Mouse (Mus musculus): ENCODE data around the gene Mdm4. TPM values are rescaled to one million over a fixed set of nuclear protein-coding genes. Genes with fewer than 3 reads are reported as not detected.

Gene Mdm4
- total and polyA plus RNA-seq, 3 experiments: 19.8 to 28.1 TPM; not detected in 1

DNA sequence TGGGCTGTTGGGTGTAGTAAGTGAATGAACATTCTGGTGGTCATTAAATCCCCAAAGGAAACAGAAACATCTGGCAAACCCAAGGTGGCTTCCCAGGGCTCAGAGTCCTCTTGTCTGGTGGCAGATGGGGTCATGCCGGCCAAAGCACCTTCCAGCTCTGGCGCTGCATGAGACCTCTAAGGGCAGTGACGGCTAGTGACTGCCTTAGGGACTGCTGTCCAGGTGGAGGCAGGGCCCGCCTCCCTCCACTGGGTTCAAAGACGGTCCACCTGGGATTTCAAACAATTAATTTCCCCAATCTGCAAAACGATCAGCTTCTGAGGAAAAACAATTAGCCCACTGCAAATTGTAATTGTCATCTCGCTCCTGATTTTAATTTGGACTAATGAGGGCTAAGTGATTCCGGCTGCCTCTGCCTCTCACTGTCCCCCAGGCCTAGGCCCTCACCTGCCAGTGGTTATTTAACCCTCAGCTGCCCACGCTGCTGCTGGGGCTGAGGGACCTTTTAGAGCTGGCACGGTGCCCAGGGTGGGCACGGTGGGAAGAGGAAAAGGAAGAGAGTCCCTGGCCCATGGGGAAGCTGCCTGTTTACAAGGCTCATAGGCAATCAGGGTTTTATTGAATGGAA lies 119.8 kb downstream of the Mdm4 start:
- Histone ChIP-seq H3K4me3 (ENCODE audit: control insufficient read depth in 1 of 2, insufficient read depth in 1 of 2, low read depth in 2 of 2, low read length in 2 of 2) (no peak overlapping the region), H3K4me1 (ENCODE audit: control insufficient read depth in 1 of 2, insufficient read depth in 2 of 2, low read length in 2 of 2) (no peaks in the 10 kb centered on the region), H3K9me3 (replicated peaks; ENCODE audit: insufficient read depth, low read length) (no peaks in the 10 kb centered on the region), H3K9ac (ENCODE audit: control insufficient read depth, low read depth, low read length, poor library complexity, severe bottlenecking) (no peak overlapping the region), H3K27me3 (ENCODE audit: control insufficient read depth in 1 of 2, insufficient read depth in 2 of 2, low read length in 2 of 2) (peaks cover 0 to 3% of the 10 kb centered on the region in 2 experiments; a peak in 2 of 4 replicates), H3K27ac (ENCODE audit: control insufficient read depth, low read depth, low read length) (no peak overlapping the region), H3K36me3 (ENCODE audit: control insufficient read depth in 1 of 2, insufficient read depth in 2 of 2, low read length in 2 of 2) (no peaks in the 10 kb centered on the region), H3K79me2 (ENCODE audit: control insufficient read depth, insufficient read depth, low read length, poor library complexity) (no peaks in the 10 kb centered on the region)
- no peak for DNase-seq (ENCODE audit: low read depth, low spot score)
- TF ChIP-seq MXI1 (IDR thresholded peaks at IDR 0.05; ENCODE audit: low read depth, low read length): no peak
- no peak for TF ChIP-seq RCOR1 (IDR thresholded peaks at IDR 0.05; ENCODE audit: low read depth, low read length)
- TF ChIP-seq JUND (IDR thresholded peaks at IDR 0.05; ENCODE audit: low read depth, low read length): no peak
- no peak for TF ChIP-seq CHD2 (IDR thresholded peaks at IDR 0.05; ENCODE audit: low read length)
- no peak for TF ChIP-seq USF1 (IDR thresholded peaks at IDR 0.05; ENCODE audit: low read depth, low read length)
- no peak for TF ChIP-seq CHD1 (IDR thresholded peaks at IDR 0.05; ENCODE audit: low read depth, low read length)

DNA sequence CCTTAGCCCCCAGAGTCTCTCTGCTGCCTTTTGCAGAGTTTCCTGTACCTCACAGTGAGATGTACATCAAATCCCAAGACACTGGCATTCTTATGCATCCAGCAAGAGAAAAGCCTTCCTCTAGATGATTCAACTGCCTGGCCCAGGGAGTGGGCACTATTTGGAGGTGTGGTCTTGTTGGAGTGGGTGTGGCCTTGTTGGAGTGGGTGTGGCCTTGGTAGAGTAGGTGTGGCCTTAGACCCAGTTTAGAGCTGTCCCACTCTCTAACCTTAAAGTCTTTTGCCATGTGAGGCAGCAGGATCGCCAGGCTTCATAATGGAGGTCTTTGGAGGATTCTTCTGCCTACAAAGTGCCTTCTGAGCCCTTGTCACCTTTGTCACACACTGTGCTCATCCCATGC lies 120.4 kb downstream of the Mdm4 start:
- H3K36me3 ChIP-seq (ENCODE audit: control insufficient read depth in 1 of 2, insufficient read depth in 2 of 2, low read length in 2 of 2): no peaks in the 10 kb centered on the region
- H3K4me3 ChIP-seq (ENCODE audit: control insufficient read depth in 1 of 2, insufficient read depth in 1 of 2, low read depth in 2 of 2, low read length in 2 of 2): no peak overlapping the region
- no peaks in the 10 kb centered on the region for H3K4me1 ChIP-seq (ENCODE audit: control insufficient read depth in 1 of 2, insufficient read depth in 2 of 2, low read length in 2 of 2)
- H3K9me3 ChIP-seq (replicated peaks; ENCODE audit: insufficient read depth, low read length): no peaks in the 10 kb centered on the region
- H3K79me2 ChIP-seq (ENCODE audit: control insufficient read depth, insufficient read depth, low read length, poor library complexity): no peaks in the 10 kb centered on the region
- TF ChIP-seq ELF1 (IDR thresholded peaks at IDR 0.05; ENCODE audit: low read depth, low read length) (no peak), HCFC1 (IDR thresholded peaks at IDR 0.05; ENCODE audit: low read depth, low read length) (no peak)
- H3K9ac ChIP-seq (ENCODE audit: control insufficient read depth, low read depth, low read length, poor library complexity, severe bottlenecking): no peak overlapping the region
- H3K27ac ChIP-seq (ENCODE audit: control insufficient read depth, low read depth, low read length): no peak overlapping the region
- no peak for DNase-seq (ENCODE audit: low read depth, low spot score)
- peaks cover 0 to 3% of the 10 kb centered on the region in 2 experiments; a peak in 2 of 4 replicates for H3K27me3 ChIP-seq (ENCODE audit: control insufficient read depth in 1 of 2, insufficient read depth in 2 of 2, low read length in 2 of 2)

Other genes with a start within 250 kb of the Mdm4 start
- gene Lrrn2, start 150.3 kb downstream of the Mdm4 start, total RNA-seq (2012; rRNA removed): not detected in 2 replicates
- gene Lrrn2, start 150.3 kb downstream of the Mdm4 start, polyA plus RNA-seq (2012; ENCODE audit: insufficient read depth in 1 of 2, insufficient read length in 2 of 2, low read depth in 1 of 2, low replicate concordance in 2 of 2, missing spikeins in 1 of 2): not detected
- gene Pik3c2b, start 15.1 kb upstream of the Mdm4 start, total RNA-seq (2012; rRNA removed): 2.9 TPM in 2 replicates
- 1 to 10 TPM in 1 of 2 experiments, not detected in 1; 3.2 TPM for gene Pik3c2b, start 15.1 kb upstream of the Mdm4 start, polyA plus RNA-seq (2012; ENCODE audit: insufficient read depth in 1 of 2, insufficient read length in 2 of 2, low read depth in 1 of 2, low replicate concordance in 2 of 2, missing spikeins in 1 of 2)
- 53.1 and 60.9 TPM in 2 replicates for gene Ppp1r15b, start 100.6 kb upstream of the Mdm4 start, total RNA-seq (2012; rRNA removed)
- 10 to 100 TPM in 1 of 2 experiments, not detected in 1; 56.3 TPM for gene Ppp1r15b, start 100.6 kb upstream of the Mdm4 start, polyA plus RNA-seq (2012; ENCODE audit: insufficient read depth in 1 of 2, insufficient read length in 2 of 2, low read depth in 1 of 2, low replicate concordance in 2 of 2, missing spikeins in 1 of 2)
- 11.8 and 14.5 TPM in 2 replicates for gene Plekha6, start 133.6 kb upstream of the Mdm4 start, total RNA-seq (2012; rRNA removed)
- gene Plekha6, start 133.6 kb upstream of the Mdm4 start, polyA plus RNA-seq (2012; ENCODE audit: insufficient read depth in 1 of 2, insufficient read length in 2 of 2, low read depth in 1 of 2, low replicate concordance in 2 of 2, missing spikeins in 1 of 2): 10 to 100 TPM in 1 of 2 experiments, not detected in 1; 28.5 TPM

All from MEL (cell line).